Mouse (Mus musculus) heart, adult 11 months (tissue): ENCODE measurements around the gene Pnp.
A peak's percentile ranks its signal among the peaks of the same experiment; 100 is the strongest.
"Not testable (repeated sequence)": the region's sequence is repeated elsewhere in the genome, so short reads cannot be mapped to it uniquely, and the experiment has no call there.

Source experiments
- DNase-seq: peaks from one replicate; pipeline ENCODE4 v3.0.0; 2022

The Pnp gene

DNA sequence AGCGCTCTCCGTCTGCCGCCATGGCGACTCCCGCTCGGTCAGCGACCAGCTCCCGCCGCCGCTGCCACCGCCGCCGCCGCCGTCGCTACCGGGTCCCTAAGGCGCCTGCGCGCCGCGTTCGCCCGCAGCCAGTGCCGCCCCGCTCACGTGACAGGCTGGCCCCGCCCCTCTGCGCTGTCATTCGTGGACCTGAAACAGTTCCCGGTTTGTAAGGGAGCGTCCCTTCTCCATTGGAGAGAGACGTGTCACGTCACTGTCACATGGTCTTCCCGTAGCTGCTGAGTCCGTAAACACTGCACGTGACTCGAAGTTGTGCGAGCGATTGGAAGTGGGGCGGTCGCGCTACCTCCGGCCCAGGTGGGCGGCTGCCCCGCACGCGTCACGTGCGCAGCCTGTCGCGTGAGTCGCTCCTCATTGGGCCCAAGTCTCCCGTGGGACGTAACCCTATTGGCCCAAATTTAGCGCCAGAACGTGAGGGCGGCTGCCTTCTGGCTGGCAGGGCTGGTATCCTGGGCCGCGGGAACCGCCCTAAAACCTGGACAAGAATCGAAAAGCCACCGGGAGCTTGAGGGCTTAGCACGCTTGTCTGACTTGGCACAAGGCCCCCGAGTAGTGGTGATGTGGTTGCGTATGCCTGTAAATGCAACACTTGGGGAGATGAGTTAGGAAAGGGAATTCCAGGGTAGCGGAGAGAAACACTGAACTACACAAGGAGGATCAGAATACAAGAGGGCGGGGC, at the start of gene Pnp, which contains the start of gene Pip4p1:
Gene Pnp (plus strand): TSS at position 329 of the 739 bp plus-strand sequence.
Gene Pip4p1 (minus strand): TSS at position 103 of the 739 bp plus-strand sequence.
- DNase-seq: peak; percentile 100

DNA sequence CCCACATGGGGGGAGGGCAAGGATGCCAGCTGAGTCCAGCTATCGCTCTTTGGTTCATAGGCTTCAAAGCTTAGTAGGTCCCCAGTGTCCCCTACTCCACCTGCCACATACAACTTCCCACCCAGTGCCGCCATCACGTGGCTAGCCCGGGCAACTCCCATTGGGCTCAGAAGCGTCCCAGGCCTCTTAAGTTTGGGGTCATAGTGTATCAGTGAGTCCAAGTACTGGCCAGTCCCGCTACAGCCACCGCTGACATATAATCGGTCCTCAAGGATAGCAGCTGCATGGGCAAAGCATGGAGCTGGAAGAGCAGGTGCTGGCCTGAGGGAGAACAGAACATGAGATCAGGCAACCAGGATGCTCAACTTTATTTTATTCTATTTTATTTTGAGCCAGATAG, 39.3 kb upstream of the Pnp start:
- DNase-seq: peak; percentile 90

DNA sequence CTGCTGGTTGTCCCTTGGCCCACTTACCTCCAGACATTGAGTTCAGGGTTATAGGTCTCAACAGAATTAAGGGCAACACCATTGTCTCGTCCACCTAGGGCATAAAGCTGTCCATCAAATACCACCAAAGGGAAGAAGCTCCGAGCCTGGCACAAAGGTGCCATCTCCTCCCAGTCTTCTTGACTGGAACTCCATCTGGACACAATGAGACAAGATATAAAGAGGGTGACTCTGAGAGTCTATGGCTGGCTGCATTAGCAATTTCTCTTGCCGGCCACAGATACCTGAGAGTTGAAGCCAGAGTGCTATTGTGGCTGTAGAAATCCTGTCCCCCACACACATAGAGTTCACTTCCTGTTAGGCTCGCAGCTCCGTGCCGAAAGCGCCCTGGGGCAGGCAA, 38.8 kb upstream of the Pnp start:
- DNase-seq: peak; percentile 92

DNA sequence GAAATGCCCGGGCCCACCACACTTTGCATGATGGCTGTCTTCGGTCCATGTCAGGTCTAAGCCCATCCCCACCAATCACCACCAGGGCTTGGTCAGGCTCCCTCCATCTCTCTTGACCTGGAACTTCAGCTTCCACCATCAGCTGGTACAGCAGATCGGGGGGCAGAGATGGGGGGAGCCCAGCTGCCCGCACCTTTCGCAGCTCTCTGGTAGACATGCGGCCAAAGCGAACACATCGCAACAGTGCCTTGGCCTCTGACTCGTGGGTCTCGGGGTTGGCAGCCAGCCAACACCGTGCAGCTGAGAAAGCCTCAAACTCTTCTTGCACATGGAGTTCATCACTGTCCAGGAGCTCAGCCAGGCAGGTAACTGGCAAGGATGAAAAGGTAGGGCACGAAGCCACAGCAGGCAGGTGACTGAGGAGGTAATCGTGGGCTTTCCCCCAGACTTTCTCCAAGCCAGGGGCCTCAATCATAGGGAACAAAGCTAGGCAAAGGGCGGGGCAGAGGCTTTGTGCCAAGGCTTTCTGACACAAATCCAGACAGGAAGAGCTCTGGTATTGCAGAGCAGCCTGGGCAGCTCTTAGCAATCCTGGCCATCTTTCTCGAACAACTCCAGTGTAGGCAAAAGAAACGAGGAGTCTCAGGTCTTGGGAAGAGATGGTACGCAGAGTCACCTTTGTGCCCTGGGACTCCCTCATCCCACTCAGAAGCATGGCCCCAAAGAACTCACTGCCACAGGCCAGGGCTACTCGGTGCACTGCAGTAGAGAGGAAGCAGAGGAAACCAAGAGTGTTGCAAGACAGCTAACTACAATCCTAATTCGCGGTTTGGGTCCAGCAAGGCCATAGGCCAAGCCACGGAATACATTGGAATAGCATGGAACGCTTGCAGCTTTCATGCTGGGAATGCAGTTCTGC, 38.1 kb upstream of the Pnp start:
- peak; percentile 96 for DNase-seq

DNA sequence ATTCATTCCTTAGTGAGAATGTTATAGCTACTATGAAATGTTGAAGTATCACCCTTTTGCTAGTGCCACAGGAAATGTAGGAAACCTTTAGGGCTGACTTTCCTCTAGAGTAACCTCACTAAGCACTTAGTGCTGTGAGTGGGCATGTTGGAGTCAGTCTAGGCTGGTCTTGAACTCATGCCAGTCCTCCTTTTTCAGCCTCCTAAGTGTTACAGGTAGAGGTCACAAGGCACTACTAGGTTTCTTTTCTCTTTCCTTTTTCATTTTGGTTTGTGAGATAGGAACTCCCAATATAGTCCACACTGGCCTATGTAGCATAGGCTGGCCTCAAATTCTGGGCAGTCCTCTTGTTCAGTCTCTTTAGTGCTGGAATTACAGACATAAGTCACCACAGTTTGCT, 35.5 kb upstream of the Pnp start:
- peak; percentile 73 for DNase-seq

DNA sequence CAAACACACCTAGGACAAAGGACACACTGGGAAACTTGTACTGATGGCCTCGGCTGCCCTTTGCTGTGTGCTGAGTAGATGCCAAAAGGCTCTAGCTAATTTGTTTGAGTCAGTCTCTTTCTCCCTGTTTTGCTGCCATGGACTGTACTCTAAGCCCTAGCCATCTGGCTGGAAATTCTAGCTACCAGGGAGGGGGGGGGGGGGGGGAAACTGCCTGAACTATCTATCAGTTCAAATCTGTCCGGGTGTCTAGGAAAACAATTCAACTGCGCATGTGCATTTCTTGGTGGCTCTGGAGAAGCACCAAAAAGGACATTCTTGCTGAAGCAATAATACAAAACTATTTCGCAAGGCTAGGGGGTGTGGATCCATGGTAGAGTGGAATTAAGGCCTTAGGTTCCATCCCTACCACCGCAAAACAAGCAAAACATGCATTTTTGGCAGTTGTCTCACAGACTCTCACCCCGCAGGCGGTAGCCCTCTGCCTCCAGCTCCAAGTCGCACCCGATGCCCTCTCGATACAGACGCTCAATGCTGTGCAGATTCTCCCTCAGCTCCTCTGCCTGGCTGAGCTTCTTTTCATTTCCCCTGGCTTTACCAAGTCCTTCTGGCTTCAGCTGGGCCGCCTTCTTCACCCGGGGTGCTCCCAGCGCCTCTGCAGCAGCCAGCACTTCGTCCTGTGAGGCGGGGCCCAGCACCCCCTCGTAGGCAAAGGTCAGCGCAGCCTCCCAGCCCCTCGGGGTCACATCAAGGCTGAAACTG, 34.7 kb upstream of the Pnp start:
- peak; percentile 99 for DNase-seq

DNA sequence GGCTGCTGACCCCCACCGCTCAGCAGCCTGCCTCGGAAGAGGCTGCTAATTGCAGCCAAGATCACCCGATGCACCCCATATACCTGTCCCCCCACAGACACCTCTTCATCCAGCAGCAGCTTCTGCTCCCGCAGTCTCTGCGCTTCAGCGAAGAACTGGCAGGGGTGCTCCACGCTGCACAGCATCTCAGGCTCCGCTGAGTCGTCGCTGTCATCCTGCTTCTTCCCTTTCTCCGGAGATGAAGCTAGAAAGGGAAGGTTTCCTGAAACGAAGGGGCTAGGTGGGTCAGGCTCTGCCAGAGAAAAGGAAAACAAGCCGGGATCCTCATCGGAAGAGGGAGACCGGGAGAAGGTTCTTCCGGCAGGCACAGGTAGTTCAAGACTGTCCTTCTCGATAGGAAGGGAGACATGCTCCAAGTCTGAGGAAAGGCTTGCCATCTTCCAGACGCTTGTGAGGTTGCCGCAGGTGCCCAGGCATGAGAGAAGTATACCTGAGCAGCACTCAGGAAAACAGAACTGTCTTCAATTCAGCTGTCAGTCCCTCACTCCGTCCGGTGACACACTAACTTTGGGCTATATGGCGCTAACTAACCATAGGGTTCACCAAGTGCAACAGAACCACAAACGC, 34.0 kb upstream of the Pnp start:
- peak; percentile 91 for DNase-seq

DNA sequence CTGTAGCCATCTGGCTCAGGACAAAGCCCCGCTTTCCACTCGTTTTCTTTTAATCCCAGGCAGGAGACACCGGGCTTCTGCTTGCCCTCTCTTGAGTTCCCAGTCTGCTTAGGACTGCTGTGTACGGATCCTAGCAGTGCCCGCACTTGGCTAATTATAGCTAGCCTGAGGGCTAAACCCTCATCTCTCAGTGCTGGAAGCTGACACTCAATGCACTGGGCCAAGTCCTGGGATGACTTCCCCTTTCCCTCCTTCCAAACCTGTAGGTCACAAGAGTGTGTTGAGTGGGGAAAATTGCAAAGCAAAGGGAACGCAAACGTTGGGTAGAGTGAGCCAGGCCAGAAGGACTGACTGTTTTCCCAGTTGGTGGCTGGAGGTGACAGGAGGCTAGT, 33.5 kb upstream of the Pnp start, which contains the start of gene Klhl33:
Gene Klhl33 (minus strand): TSS at position 134 of the 392 bp plus-strand sequence.
- peak; percentile 94 for DNase-seq

DNA sequence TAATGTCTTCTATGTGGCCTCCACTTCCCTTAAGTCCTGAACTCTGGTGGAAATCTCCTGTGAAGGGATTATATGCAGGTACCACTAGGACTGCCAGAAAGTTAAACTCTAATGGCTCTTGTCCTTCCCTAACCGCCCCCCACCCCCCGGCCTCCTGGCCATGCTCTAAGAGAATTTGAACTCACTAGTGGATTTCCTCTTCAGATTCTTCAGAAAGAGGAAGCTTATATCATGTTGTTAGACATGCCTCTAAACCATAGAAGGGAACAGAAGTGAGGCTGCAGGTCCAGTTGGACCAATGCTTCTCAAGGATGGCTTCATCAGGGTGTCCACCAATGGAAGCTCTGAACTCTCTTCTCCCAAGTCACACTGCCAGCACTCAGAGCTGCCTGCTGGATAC, 32.9 kb upstream of the Pnp start:
- DNase-seq: peak; percentile 83

DNA sequence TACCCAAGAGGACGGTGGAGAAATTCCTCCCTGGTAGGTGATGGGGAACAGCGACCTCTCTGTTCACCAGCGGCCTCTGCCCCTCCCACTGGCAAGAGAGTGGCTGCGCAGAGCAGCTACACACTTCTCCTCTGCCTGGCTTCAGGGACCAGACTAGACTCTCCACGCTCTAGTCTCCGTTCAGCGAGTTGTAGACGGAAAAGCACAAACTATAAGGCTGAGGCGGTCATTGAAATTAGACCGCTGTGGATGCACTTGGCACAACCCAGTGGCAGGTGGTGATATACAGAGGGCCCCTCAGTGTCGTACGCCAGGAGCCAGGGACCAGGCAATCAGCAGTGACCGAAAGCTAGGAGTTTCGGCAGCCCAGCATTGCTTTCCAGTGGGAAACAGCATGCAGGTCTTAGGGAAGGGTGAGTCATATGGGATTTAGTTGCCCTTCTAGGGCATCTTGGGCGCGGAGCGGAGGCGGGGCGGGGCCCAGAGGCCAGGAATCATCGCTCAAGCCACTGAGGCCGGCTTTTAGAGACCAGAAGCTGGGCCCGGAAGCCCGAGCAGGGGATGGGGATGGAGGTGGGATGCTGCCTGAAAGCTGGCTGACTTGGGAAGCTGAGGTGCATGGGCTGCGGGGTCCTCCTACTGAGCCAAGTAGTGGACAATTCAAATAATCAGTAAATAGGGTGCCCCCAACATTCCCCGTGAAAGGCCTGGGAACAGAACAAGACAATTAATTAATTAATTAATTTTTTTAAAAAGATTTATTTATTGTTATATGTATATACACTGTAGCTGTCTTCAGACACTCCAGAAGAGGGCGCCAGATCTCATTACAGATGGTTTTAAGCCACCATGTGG, 26.7 kb upstream of the Pnp start:
- DNase-seq: peak; percentile 95

DNA sequence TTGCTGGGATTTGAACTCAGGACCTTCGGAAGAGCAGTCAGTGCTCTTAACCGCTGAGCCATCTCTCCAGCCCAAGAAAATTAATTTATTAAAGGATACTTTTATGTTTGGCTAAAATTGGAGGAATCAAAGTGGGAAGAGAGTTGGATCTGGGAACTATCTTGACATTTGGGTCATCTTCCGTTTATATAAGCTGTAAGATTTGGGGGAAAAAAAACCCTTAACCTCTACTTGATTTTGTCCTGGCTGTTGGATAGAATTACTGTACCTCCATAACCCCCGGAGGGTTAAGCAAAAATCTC, 26.1 kb upstream of the Pnp start:
- DNase-seq: no peak

DNA sequence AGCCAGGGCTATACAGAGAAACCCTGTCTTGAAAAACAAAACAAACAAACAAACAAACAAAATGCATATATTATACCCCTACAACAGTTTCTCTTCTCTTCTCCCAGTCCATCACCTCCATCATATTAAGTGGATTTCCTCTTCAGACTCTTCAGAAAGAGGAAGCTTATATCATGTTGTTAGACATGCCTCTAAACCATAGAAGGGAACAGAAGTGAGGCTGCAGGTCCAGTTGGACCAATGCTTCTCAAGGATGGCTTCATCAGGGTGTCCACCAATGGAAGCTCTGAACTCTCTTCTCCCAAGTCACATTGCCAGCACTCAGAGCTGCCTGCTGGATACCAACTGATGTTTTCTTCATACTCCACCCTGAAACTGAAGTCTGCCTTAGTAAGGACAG, 25.6 kb upstream of the Pnp start:
- DNase-seq: not testable (repeated sequence)

DNA sequence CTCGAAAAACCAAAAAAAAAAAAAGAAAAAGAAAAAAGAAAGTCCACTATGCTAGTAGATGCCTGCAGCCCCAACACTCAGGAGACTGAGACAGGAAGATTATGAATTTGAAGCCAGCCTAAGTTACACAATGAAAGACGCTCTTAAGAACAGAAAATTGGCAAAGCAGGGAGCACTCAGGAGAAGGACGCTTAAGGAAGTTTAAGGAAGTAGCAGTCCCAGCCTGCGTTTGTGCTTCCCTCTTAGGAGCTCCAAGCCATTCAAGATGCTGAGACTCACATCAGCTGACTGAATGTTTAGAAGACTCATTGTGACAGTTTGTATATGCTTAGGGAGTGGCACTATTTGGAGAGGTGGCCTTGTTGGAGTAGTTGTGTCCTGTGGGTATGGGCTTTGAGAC, 22.8 kb upstream of the Pnp start:
- no peak for DNase-seq

DNA sequence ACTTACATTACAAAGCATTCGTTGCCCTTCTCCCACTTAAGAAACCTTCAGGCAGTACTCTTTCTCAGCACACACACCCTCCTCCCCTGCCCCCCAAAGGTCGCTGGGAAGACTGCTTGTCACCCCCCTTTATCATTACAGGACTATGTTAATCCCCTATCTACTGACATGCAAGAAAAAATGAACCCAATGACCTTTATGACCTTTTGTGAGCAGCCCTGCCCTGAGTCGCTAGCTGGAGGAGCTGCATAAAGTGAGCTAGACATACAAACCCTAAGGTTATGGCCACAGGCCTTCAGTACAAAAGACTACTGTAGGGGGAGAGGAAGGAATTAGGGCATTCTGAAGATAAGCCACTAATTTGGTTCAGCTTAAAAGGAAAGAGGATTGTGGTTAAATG, 19.5 kb upstream of the Pnp start:
- DNase-seq: no peak

DNA sequence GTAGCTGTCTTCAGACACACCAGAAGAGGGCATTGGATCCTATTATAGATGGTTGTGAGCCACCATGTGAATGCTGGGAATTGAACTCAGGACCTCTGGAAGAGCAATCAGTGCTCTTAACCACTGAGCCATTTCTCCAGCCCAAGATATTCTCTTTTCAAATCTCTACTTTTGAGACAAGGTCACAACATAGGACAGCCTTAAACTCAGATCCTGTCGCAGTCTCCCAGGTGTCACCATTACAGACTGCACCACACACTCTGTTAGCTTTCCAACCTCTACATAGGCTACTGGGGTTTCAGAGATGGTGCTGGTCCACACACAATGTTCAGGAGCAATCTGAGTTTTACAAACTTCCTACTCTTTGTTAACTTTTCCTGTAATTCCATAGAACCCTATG, 7.4 kb upstream of the Pnp start:
- not testable (repeated sequence) for DNase-seq

DNA sequence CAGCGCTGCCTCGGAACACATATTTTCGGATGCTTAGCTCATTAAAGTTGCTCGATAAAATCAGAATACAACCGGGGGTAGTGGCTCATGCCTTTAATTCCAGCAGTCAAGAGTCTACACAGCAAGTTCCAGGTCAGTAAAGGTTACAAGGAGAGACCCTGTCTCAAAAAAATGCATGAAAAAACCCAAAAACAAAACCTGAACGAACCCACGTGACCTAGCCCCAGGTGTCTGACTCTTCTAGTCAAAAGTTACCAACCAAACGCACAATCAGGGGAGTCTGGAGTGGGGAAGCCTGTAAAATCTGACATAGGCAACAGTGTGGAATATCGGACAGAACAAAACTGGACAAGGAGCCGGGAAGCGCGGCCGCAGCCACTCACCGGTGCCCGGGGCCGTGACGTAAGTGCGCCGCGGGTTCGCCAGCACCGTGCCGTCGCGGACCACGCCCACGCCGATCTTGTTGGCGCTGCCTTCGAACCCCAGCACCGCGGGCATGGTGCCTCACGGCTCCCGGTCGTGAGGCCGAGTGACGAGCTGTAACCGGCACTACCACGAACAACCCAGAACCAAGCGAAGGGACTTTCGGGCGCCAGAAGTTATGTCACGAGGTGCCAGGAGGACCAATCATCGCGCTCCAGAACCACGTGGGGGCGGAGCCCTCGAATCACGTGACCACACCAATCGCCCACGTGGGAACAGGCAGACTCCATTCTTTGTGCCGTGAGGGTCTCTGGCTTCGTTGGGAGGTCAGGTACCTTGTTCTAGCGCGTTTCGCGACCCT, 6.4 kb upstream of the Pnp start, which contains the start of the genes Osgep and Apex1:
Gene Osgep (minus strand): TSS at position 613 of the 784 bp plus-strand sequence.
Gene Apex1 (plus strand): TSS at position 688 of the 784 bp plus-strand sequence.
- DNase-seq: peak; percentile 100

DNA sequence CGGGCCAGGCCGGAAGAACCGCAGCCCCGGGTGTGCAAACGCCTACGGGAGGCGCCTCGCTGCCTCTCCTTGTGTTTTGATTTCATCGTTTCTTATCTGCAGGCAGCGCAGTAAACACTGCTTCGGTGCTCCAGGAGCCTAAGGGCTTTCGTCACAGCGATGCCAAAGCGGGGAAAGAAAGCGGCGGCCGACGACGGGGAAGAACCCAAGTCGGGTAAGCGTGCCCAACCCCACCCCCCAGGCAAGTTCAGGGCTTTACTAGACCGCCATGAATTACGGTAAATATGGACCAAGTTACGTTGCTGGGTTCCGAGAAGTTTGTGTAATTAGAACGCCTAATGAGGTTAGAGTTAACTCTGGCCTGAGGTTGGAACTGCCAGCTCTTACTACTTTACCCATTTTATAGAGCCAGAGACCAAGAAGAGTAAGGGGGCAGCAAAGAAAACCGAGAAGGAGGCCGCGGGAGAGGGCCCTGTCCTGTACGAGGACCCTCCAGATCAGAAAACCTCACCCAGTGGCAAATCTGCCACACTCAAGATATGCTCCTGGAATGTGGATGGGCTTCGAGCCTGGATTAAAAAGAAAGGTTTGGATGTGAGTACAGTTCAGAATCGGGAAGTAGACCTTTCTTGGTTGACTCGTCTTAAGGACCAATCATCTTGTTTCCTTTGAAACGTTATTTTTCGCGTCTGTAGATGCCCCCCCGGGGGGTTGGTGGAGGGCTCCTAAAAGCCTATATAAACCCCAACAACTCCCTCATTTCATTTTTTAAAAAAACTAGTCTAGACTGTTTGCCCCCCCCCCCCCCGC, 5.6 kb upstream of the Pnp start:
- DNase-seq: peak; percentile 91

DNA sequence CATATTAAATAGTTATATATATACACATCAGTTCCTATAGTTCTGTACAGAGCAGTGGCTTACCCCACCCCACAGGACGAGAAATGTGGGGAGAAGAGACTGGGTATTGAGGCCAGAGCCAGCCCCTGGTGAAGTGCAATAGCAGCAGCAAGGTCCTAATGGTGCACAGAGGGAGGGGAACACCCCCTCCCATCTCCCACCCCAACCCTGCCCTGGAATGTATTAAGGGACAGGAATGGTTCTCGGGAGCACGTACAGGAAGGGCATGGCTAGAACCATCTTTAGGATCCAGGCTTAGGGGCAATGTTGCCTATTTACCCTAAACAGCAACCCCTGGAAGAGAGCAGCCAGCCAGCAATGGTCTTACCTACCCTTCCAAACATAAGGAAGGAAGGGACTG, 3.5 kb upstream of the Pnp start:
- peak; percentile 90 for DNase-seq

DNA sequence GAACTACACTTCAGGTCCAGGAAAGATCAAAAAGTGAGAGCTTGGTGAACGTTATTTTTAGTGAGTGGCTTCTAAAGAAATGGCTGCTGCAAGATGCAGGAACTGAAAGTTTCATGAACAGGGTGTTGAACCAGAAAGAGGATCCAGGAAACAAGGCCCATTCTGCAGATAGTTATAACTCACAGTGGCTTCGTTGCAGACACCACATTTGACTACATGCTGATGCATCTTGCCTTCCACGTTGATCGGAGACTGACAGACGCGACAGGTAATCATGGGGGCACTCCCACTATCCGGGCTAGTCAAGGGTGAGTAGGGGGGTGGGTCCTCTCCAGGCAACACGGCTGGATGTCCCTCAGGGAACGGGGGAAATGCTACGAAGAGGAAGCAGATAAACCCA, 931 bp upstream of the Pnp start:
- no peak for DNase-seq

DNA sequence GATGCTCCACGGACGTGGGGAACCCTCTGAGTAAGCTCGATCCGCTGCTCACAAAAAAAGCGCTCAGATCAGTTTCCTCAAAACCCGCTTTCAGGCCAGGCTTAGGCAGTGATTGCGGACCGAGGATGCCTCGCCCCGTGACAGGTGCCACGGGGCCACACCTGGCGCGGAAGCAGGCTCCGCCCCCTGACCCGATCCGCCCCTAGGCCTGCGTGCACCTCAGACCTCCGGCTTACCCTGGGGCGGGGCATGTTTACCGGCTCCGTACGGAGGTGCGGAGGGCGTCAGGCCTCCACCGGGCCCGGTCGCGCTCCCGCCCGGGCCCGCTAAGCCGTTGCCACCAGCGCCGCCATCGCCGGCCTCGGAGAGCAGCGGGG, 517 bp upstream of the Pnp start:
- no peak for DNase-seq
